Mouse (Mus musculus) adrenal gland, postnatal 14 days (tissue): ENCODE results near the gene Mmp10. TPM values are rescaled to one million over a fixed set of nuclear protein-coding genes. Genes with fewer than 3 reads are reported as not detected.
A peak's percentile ranks its signal among the peaks of the same experiment; 100 is the strongest.

ENCODE experiments used
- DNase-seq: peaks from one replicate; pipeline ENCODE4 v3.0.0; 2021; ENCODE audit warnings: mixed read lengths
- long read RNA-seq, 2 experiments: library from polyadenylated mRNA; stranded (forward); transcript quantifications; one replicate each; pipeline ENCODE4 v2.0.0; 2021
- total RNA-seq: library from RNA; stranded (reverse); gene quantifications from 2 replicates; pipeline ENCODE4 v1.2.3, GENCODE M21; 2021

The Mmp10 gene
- total RNA-seq, result not detected in 2 replicates
- long read RNA-seq, experiment 1, result 0 reads
- long read RNA-seq, experiment 2, result 0 reads

DNA sequence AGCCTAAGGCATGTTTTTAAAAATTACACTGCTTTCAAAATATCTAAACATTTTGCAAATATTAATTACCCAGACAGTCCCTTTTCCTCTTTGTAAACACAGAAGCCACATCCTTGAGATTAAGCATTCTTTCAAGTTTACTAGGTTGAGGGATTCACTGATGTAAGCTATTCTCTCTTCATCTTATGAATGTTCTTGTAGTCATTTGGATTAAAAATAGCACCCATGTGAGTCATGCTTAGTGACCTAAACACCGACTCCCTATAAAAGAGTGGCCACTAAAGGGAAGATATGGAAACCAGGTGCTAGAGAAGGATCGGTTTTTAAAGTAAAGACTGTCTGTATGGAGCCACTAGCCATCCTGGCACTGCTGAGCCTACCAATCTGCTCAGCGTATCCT lies at the start of gene Mmp10:
Gene Mmp10 (plus strand): TSS at position 302 of the 400 bp plus-strand sequence.
- no peak for DNase-seq

DNA sequence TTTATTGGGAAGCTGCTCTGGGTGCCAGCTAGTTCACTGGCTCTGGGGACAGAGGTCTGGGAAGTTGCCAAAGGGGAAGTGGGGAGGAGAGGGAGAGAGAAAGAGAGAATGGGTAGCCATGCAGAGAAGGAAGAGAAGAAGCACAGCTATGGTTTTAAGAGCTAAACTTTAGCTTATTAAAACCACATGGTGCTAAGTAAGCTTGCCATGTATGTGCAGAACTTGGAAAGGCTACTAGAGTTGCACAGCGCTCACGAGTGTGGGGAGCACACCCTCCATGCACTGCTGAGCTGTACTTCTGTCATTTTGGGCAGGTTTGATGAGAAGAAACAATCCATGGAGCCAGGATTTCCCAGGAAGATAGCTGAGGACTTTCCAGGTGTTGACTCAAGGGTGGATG lies 48.9 kb upstream of the Mmp10 start:
- DNase-seq, result no peak

DNA sequence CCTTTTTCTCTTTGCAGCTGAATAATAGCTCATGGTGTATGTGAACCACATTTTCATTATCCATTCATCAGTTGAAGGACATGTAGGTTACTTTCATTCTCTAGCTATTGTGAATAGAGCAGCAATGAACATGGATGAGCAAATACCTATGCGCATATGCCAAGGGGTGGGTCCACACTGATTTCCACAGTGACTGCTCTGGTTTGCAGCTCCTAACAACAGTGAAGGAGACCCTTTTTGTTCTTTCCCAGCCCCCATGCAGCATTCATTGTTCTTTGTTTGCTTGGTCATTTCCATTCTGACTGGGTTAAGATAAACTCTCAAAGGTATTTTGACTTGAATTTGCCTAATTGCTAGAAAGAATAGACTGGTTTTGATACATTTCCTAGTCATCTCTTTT lies 31.9 kb upstream of the Mmp10 start:
- DNase-seq, result no peak

DNA sequence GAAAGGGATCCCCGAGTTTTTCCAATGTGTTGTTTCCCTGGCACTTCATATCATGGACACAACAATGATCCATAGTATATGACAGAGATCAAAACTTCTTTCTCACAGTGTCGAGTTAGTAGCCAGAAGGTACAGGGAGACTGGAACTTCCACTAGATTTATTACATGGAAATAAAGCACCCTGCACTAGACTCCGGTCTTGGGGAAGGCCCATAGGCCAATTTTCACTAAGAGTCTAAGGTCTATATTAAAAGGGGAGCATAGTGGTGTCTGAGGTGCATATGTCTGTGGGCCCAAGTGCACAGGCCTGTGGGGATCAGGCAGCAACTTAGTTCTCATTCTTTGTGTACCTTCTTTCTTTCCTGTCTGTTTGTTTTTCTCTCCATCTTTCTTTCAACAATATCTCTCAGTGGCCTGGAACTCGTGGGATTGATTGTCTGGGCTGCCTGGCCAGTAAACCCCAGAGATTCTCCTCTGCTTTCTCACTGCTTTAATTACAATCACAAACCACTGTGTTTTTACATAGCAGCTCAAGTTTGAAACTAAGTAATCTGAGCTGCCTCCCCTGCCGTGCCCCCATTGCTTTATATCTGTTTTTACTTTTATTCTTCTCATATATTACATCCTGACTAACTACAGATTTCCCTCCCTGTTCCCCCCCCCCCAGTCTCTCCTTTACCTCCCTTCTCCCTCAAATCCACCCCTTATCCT lies 18.3 kb upstream of the Mmp10 start:
- DNase-seq, result no peak

DNA sequence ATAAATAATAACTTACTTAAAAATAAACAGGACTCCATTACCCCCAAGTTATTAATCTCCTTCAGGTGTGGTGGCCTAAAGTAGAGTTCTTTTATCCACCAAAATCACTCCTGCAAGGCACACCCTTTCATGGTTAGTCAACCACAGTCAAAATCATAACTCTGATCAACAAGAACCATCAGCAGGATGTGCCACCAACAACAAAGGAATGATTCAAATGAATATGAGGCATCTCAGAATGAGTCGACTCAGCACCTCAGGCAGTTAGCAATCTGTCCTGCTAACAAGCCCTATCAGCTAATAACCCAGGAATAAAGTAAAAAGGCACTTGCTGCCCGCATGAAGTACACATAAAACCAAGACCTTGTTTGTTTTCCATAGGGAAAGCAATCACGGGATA lies 1.0 kb upstream of the Mmp10 start:
- no peak for DNase-seq

DNA sequence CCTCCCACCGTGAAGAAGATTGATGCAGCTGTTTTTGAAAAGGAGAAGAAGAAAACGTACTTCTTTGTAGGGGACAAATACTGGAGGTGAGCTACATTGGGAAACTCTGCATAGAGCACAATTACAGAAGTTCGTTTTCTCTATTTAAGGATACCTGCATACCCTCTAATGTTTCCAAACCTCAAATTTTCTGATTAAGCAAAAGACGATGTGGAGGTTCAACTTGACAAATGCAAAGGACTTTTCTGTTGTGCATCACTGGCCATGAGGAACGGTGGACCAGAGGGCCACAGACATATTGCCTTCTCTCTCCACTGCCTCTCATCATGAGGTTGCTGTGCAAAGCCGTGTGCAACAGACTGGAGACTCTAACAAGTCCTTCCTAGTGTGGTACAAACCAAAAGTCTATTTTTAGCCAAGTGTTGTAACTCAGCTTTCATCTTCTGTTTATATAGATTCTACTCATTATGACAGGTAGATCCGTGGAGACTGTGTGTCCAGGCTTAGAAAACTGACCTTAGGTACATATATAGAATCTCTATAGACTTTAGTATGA lies 5.2 kb downstream of the Mmp10 start:
- DNase-seq, result no peak

DNA sequence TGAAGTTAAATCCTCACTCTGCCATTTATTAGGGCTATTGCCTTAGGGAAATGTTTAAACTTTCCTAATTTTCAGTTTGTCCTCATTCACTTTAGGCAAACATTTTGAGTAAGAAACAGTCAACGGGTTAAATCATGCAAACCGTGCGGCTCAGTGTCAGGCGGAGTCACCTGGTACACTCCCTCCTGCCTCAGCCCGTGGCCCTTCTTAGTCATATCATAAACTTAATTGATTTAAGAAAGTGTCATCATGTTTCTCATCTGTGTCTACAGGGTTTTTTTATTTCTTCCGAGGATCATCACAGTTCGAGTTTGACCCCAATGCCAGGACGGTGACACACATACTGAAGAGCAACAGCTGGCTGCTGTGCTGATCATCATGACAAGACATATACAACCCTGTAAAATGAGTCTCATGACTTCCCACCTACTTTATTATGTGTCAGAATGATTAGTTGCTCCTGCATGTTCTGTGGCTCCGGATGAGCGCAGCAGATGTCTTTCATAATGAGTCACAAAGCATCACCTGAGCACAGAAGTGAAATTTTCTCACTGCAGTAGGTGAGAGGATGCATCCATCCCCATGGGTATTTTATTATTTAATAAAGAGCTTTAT lies 7.6 kb downstream of the Mmp10 start:
- no peak for DNase-seq

DNA sequence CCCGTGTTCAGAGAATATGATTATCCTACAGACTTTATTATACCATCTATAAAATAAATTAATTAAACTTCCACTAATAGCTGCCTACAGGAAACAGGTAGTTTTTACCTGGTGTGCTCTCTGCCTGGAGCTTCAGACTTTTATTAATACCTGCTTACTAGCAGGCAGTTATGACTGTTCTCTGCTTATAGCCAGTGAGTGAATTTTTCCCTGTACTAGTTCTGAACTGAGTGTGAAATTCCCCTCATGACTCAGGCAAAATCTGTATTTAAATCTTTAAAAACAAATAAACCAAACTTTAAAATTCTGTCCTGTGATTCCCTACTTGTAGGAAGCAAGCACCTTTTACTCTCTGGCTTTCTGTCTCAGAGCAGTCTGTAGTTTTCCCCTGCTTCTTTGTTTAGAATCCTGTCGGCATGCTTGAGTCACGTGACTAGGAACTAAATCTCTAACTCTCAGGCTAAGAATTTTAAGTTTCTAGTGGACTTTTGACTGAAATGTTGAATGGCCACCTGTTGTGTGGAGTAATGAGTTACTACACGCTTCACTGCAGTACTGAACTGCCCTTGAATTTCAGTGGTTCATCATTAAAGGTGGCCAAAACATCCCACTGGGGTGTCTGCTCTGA lies 15.9 kb downstream of the Mmp10 start:
- DNase-seq, result no peak

DNA sequence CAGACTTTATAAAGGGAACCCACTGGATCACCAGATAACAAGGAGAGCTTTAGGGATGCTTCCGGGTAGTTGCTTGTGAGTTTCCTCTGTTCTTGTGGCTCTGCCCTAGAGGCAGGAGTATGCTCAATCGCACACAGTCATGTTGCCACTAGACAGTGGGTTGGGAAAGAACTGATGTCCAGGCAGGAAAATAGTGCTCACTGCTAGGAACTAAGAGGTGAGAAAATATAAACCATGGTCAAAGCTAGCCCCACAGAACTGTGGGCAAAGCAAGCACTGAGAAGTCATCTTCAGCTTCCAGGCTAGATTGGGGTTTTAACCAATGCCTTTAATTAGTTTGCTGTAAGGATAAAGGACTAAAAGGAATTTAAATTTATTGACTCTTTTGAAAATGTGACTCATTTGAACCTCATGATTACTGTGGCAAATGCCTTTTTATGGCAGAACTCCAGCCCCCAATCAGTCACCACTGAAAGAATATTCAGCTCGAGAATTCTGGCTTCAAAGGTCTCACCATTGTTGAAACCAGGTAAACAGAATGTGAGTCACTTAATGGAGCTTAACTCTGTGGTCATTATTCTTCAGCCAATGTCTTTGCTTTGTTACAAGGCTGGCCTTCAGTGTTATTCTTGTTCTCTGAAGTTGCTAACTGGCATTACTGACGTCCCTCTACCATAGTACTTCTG lies 24.2 kb downstream of the Mmp10 start:
- peak; percentile 6 for DNase-seq

DNA sequence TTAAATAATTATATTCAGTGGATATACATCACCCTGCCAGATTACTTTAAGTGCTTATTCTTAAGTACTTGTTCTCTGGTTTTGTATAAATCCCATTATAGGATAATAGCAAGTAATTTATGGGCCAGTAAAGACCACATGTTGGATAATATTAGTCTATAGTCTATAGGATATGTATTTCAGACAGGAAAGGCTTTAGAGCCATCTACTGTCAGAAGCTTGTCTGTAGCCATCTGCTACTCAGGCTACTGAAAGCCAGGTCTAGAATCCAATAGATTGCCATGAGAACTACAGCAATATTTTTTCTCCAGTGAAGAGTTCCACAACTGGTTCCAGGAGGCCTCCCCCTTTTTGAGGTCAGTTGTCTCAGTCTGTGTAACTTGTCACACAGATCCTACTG lies 40.6 kb downstream of the Mmp10 start:
- DNase-seq, result no peak

DNA sequence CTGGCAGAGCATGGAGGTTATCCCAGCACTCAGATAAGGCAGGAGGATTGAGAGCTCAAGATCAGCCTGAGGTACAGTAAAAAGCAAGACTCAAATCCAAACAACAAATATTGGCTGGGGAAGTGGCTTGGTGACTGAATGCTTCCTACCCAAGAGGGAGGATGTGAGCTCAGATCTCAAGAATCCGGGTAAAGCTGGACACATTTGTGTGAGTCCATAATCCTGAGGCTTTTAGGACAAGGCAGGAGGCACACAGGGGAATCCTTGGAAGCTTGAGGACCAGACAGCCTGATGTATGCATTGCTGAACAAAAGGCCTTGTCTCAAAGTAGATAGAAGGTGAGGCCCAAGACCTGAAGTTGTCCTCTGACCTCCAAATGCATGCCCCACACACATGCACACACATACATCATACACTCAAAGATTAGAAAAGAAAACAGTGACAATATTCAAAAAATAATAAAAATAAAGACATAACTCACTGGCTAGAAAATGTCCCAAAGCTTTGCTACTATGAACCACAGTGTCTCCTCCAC lies 42.8 kb downstream of the Mmp10 start:
- no peak for DNase-seq

DNA sequence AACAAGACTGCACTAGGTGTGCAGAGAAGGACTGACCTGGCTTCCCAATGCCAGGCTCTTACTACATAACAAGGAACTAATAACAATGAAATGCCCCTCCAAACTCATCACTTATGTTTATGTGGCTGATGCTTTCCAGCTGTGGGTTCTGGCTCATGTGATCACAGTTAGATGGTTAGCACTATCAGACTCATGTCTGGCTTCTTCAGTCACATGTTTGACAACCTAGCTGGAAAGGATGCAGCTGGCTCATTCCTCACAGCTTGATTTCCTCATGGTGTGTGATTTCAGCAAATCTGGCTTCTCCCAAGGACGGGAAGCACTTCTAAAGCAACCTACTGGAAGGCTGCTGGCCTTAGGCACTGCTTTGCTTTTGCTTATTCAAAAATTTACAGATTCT lies 43.3 kb downstream of the Mmp10 start:
- DNase-seq, result peak; percentile 7

DNA sequence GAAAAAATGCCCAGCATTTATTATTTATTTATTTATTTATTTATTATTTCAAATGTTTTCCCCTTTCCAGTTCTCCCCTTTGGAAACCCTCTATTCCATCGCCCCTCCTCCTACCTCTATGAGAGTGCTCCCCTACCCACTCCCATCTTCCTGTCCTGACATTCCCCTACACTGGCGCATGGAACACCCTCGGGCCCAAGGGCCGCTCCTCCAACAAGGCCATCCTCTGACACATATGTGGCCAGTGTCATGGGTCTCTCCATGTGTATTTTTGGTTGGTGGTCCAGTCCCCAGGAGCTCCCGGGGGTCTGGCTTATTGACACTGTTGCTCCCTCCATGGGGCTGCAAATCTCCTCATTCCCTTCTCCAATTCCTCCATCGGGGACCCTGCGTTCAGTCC lies 43.8 kb downstream of the Mmp10 start:
- no peak for DNase-seq

DNA sequence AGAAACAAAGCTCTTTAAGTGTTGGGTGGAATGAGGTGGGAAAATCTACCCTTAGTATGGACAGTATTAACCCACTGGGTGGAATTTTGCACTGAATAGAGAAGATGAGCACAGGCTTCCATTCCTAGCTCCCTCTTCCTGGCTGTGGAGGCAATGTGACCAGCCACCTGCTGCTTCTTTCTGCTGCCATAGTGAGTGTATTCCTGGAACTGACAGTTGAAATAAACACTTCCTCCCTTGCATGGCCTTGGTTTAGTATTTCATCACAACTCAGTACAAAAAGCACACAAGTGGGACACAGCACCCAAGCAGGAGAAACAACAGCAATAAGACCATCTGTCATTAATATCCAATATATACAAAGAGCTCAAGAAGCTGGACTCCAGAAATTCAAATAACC lies 49.8 kb downstream of the Mmp10 start:
- no peak for DNase-seq

DNA sequence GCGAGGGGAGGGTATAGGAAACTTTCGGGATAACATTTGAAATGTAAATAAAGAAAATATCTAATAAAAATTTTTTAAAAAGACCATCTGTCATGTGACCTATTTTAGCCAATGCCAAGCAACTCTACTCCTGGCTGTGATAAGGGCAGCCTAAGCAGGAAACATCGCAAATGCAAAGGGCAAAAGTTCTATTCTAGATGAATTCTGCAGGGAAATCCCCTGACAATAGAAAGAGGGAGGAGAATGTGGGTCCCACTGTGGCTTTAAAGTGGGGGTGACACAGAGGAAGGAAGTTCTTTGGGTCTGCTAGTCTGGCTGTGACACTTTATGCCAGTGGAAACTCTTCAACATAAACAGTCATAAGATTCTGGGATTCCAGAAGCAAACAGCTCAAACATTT lies 51.4 kb downstream of the Mmp10 start:
- DNase-seq, result no peak

DNA sequence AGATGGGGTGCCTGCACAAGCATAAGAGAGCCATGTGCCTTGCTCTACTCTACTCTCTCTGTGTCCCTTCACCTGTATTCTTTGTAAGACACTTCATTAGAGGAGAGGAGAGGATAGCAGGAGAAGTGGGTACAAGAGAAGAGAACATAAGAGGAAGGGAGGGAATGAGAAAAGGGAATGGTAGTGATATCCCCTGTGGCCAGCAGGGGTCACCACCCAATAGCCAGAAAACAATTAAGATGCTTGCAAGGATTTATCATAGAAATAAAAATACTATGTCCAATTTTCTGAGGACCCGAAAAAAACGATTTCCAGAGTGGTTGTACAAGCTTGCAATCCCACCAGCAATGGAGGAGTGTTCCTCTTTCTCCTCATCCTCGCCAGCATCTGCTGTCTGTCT lies 52.2 kb downstream of the Mmp10 start:
- DNase-seq, result peak; percentile 34

DNA sequence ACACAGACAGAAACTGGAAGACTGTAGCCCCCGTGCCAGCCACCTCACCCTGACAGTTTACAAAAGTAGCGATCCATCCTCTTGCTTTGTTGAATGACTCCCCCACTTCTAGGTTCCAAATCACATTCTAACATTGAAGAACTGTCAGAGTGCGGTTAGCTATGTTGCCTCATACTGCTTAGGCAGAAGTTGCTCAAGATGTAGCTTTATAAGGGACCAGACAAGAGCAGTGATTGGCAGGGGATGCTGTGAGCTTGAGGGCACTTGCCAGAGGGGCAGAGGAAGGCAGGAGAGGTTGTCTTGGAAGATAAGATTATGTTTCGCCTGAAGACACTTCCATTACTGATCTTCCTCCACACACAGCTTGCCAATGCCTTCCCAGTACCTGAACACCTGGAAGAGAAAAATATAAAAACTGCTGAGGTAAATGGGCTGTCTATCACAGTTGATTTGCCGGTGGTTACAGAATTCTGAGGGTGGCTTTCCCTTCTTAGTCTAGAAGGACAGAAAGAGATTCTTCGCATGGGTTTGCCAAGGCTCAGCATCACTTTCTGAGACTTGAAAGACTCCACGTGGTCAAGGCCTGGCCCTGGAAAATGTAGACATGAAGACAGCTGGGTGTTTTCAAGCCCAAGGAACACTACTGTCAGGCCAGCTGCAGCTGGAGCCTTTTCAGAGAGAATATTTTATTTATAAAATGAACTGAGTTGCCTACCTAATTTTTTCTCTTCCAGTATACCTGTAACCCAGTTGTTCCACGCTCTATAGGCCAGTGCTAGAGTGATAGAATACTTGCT lies 56.3 kb downstream of the Mmp10 start, which contains the start of gene Mmp8:
Gene Mmp8 (plus strand): TSS at position 236 of the 797 bp plus-strand sequence.
- DNase-seq, result no peak
